Mouse (Mus musculus): ENCODE measurements at regions not wholly inside any gene's neighbourhood (a gene's known extent, or its start where the extent isn't known, plus 50 kb on each side); places are given as distances from the start of the nearest gene placed in this dataset.

DNA sequence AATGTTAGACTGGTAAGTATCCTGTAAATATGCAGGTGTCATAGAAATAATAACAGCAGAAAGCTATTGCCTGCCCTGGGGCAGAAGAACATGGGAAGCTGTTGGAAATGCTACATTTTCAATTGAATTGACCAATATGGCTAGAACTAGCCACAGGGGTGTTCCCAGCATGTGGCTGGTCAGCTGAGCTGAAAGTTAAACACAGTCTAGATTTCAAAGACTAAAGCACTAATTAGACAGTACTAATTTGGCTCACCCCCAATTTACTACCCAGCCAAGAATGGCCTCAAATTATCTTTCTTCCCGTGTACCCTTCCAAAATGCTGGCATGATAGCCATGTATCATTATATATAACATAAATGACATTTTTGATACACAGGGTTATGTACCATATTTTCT, 898.2 kb downstream of the Diaph3 start:
- H3K4me1 ChIP-seq: no peaks in the 10 kb centered on the region
- 61% methylated on average over 1 of the region's 1 CpGs for WGBS
- no peak overlapping the region for H3K9ac ChIP-seq
- H3K27me3 ChIP-seq: no peaks in the 10 kb centered on the region
- ATAC-seq (ENCODE audit: insufficient number of reproducible peaks, insufficient read depth, low FRiP score, low TSS enrichment): no peak
- H3K4me2 ChIP-seq (replicated peaks): no peak overlapping the region
- no peaks in the 10 kb centered on the region for H3K36me3 ChIP-seq
- no peak overlapping the region for H3K4me3 ChIP-seq
- no peak overlapping the region for H3K27ac ChIP-seq
- no peaks in the 10 kb centered on the region for H3K9me3 ChIP-seq

DNA sequence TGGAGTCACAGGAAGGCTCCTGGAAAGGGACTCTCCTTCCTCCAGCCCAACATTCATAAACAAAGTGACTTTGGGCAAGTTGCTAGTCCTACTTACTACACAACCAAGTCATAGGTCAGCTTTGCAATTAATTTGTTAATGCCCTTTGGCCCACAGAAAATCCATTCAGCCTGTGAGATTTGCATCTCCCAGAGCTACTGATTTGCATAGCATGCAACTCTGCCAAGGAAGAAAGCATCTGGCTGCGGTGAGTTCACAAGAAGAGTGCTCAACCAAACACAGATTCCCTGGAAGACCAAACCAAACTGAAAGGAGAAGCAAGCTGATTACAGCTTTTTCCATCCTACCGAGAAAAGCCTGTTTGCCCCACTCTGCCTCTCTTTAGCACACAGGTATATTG, 901.9 kb downstream of the Diaph3 start:
- no peaks in the 10 kb centered on the region for H3K4me1 ChIP-seq
- H3K27ac ChIP-seq: no peak overlapping the region
- no peaks in the 10 kb centered on the region for H3K27me3 ChIP-seq
- H3K36me3 ChIP-seq: no peaks in the 10 kb centered on the region
- H3K9me3 ChIP-seq: no peaks in the 10 kb centered on the region
- ATAC-seq (ENCODE audit: insufficient number of reproducible peaks, insufficient read depth, low FRiP score, low TSS enrichment): no peak
- H3K9ac ChIP-seq: no peak overlapping the region
- 39% methylated on average over 2 of the region's 2 CpGs for WGBS
- H3K4me2 ChIP-seq (replicated peaks): no peak overlapping the region
- no peak overlapping the region for H3K4me3 ChIP-seq

DNA sequence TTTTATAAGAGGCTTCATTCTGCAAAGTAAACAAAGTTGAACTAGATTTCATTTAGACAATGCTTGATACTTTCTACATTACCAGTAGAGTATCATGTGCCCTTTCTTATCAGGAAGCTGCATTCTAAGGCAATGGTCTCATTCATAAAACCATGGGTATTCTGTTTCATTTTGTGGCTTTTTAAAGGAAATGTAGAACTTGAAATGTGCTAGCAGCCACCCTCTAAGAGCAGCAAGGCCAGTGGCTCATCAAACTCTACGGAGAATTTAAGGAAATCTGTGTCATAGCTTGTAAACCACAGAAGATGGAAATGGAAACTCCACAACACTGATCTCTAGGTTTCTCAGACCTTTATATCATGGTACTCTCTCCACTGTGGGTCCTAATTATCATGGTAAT, 907.7 kb downstream of the Diaph3 start:
- Histone ChIP-seq H3K27ac (no peak overlapping the region), H3K9me3 (no peaks in the 10 kb centered on the region), H3K4me3 (no peak overlapping the region), H3K36me3 (no peaks in the 10 kb centered on the region), H3K4me1 (no peaks in the 10 kb centered on the region), H3K9ac (no peak overlapping the region), H3K4me2 (replicated peaks) (no peak overlapping the region), H3K27me3 (no peaks in the 10 kb centered on the region)
- 82% methylated on average over 1 of the region's 1 CpGs for whole genome bisulfite sequencing
- ATAC-seq (ENCODE audit: insufficient number of reproducible peaks, insufficient read depth, low FRiP score, low TSS enrichment): no peak

DNA sequence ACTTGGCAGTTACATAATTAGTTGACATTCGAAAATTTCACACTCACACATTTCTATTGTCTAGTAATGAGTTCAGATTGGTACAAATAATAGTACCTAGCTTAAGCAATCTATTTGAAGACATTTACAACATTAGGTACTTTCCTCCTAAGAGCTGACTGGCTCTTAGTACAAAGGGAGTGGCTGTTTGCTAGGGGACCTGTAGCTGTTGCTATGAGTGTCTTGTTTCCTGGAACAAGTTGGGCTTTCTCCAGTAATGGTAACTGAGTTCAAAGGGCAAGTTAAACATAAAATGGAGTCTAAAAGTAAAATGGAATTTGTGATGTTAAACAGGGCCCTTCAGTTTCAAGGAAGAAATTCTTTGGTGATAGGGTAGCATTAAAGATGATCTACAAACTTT, 910.4 kb downstream of the Diaph3 start:
- WGBS: 47% methylated on average over 1 of the region's 1 CpGs
- no peak for ATAC-seq (ENCODE audit: insufficient number of reproducible peaks, insufficient read depth, low FRiP score, low TSS enrichment)
- H3K4me3 ChIP-seq: no peak overlapping the region

DNA sequence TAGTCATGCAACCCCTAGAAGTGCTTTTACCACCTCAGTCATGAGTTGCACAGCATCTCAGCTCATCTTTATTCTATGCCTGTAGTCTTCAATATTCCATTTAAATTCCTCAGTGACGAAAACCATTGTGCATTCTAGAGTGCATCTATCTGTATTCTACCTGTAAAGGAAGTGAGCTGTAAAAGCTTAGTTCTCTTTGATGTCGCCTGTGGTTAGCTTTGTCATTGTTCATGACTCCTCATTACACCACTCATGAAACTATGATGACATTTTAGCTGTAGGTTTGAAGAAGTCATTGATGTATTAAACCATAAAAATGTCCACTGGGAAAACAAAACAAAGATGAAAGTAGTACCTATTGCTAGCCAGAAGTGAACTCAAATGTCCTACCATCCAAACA, 911.3 kb downstream of the Diaph3 start:
- no peak overlapping the region for H3K4me3 ChIP-seq
- no peaks in the 10 kb centered on the region for H3K27me3 ChIP-seq
- H3K27ac ChIP-seq: no peak overlapping the region
- ATAC-seq (ENCODE audit: insufficient number of reproducible peaks, insufficient read depth, low FRiP score, low TSS enrichment): no peak
- no peak overlapping the region for H3K4me2 ChIP-seq (replicated peaks)
- H3K9ac ChIP-seq: no peak overlapping the region
- WGBS: 92% methylated on average over 2 of the region's 2 CpGs
- no peaks in the 10 kb centered on the region for H3K36me3 ChIP-seq
- H3K9me3 ChIP-seq: no peaks in the 10 kb centered on the region
- H3K4me1 ChIP-seq: no peaks in the 10 kb centered on the region

More for the DNA sequence above, 910.4 kb downstream of the Diaph3 start:
- H3K36me3 ChIP-seq: no peaks in the 10 kb centered on the region
- H3K9ac ChIP-seq: no peak overlapping the region
- no peak overlapping the region for H3K4me2 ChIP-seq (replicated peaks)
- H3K4me1 ChIP-seq: no peaks in the 10 kb centered on the region
- H3K27me3 ChIP-seq: no peaks in the 10 kb centered on the region
- H3K9me3 ChIP-seq: no peaks in the 10 kb centered on the region
- no peak overlapping the region for H3K27ac ChIP-seq

DNA sequence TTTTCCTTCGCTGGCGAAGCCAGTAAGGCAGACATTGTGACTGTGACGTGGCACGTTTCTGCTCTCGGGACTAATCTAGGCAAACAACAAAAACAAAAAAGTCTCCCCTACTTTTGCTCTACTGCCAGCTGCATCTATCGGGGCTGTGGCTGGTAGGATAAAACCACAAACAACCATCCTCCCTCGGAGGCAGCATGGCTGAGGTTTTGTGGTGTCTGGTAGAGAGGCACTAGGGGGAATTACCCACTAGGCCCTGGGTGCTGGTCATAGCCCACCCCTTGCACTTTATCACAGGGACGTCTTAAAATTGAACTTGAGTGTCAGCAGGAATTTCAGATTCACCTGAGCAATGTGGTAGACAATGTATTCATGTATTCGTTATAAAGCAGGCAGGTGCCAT, 925.3 kb downstream of the Diaph3 start:
- Histone ChIP-seq H3K9ac (no peak overlapping the region), H3K36me3 (no peaks in the 10 kb centered on the region), H3K27ac (no peak overlapping the region), H3K4me1 (no peaks in the 10 kb centered on the region), H3K4me2 (replicated peaks) (no peak overlapping the region), H3K9me3 (no peaks in the 10 kb centered on the region), H3K27me3 (no peaks in the 10 kb centered on the region), H3K4me3 (no peak overlapping the region)
- WGBS: 80% methylated on average over 9 of the region's 9 CpGs
- no peak for ATAC-seq (ENCODE audit: insufficient number of reproducible peaks, insufficient read depth, low FRiP score, low TSS enrichment)

DNA sequence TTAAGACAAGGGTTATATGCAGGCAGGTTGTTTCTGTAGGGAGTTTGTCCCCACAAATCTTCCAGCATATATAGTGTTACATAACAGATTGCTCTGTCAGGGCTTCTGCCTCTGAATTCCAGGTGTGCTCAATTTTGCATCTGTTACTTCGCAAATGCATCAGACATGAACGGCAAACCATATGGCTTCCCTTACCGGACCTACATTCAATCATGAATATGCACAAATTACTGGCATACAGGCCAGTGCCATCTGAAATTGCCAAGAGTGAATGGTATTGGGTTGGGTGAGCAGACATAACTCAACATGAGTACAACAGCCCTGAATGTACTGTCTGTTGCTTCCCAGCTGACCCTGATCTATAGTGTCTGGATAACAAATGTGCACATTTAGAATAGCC, 929.4 kb downstream of the Diaph3 start:
- Histone ChIP-seq H3K4me2 (replicated peaks) (no peak overlapping the region), H3K4me3 (no peak overlapping the region), H3K27me3 (no peaks in the 10 kb centered on the region), H3K4me1 (no peaks in the 10 kb centered on the region), H3K36me3 (no peaks in the 10 kb centered on the region), H3K9me3 (no peaks in the 10 kb centered on the region), H3K27ac (no peak overlapping the region), H3K9ac (no peak overlapping the region)
- ATAC-seq (ENCODE audit: insufficient number of reproducible peaks, insufficient read depth, low FRiP score, low TSS enrichment): no peak
- 69% methylated on average over 3 of the region's 3 CpGs for WGBS

DNA sequence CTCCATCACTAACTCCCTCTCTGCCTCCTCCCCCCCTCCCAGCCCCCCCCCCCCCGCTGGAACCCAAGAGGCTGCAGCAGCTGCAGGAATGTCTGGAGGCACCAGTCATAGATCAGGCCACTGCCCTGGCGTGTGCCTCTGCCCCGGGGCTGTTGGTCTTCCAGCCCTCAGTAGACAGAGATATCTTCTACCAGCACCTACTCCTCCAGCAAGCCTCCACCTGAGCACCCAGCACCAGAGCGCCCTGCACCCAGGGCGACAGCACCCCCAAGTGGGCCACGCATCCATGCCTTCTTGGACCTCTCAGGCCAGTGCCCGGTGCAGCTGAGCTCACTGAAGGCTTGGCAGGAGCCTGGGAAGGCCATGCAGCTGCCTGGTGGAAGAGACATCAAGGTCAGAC, 936.5 kb downstream of the Diaph3 start:
- Histone ChIP-seq H3K4me3 (no peak overlapping the region), H3K4me1 (no peaks in the 10 kb centered on the region), H3K27ac (no peak overlapping the region), H3K9ac (no peak overlapping the region), H3K36me3 (no peaks in the 10 kb centered on the region), H3K4me2 (replicated peaks) (no peak overlapping the region), H3K9me3 (no peaks in the 10 kb centered on the region), H3K27me3 (no peaks in the 10 kb centered on the region)
- 83% methylated on average over 6 of the region's 7 CpGs for WGBS
- ATAC-seq (ENCODE audit: insufficient number of reproducible peaks, insufficient read depth, low FRiP score, low TSS enrichment): no peak

DNA sequence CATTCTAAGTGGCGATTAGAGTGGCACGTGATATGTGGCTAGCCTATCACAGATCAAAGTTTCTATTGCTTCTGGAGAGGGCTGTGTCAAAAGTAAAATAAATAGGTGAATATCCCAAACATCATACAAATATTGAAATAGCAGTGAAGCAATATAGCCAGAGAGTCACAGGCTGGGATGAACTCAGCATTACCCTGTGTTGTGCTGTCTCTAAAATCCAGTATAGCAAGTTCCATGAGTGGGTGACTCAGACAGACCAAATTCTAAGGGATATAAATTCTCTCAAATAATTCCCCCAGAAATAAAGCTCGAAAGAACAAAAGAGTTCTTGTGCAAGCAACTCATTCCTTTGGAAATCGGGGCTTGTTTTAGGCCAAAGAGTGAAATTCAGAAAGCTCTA, 943.2 kb downstream of the Diaph3 start:
- no peaks in the 10 kb centered on the region for H3K4me1 ChIP-seq
- ATAC-seq (ENCODE audit: insufficient number of reproducible peaks, insufficient read depth, low FRiP score, low TSS enrichment): no peak
- 80% methylated on average over 4 of the region's 4 CpGs for WGBS

DNA sequence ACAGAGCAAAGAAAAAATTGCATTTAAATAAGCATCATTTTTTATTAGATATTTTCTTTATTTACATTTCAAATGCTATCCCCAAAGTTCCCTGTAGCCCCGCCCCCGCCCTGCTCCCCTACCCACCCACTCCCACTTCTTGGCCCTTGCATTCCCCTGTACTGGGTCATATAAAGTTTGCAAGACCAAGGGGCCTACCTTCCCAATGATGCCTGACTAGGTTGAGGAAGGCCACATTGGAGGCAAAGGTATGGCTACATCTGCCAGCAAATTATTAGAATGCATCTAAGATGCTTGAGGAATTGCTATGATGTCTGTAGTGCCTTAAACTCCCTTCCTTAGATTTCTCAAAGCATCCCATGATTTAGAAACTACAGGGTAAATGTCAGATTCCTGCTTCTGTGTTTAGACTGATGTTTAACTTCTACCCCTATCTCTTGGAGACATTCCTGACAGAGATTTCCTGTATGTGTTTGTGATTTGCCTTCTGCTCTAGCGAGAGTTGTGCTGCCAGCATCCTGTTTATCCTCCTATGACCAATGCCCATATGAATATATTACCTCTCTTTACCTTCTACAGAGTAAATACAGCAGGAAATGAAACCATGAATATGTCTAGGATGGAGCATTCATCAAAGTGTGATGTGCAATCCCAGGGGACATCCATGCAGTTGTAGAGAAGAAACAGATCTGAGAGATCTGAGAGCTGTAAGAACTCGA, 956.2 kb downstream of the Diaph3 start:
- Histone ChIP-seq H3K4me3 (no peak overlapping the region), H3K27me3 (no peaks in the 10 kb centered on the region), H3K4me1 (no peaks in the 10 kb centered on the region), H3K36me3 (no peaks in the 10 kb centered on the region), H3K27ac (no peak overlapping the region), H3K9me3 (no peaks in the 10 kb centered on the region), H3K9ac (no peak overlapping the region), H3K4me2 (replicated peaks) (no peak overlapping the region)
- no peak for ATAC-seq (ENCODE audit: insufficient number of reproducible peaks, insufficient read depth, low FRiP score, low TSS enrichment)
- 72% methylated on average over 4 of the region's 4 CpGs for WGBS

More for the DNA sequence above, 943.2 kb downstream of the Diaph3 start:
- Histone ChIP-seq H3K4me3 (no peak overlapping the region), H3K36me3 (no peaks in the 10 kb centered on the region), H3K27me3 (no peaks in the 10 kb centered on the region), H3K4me2 (replicated peaks) (no peak overlapping the region), H3K27ac (no peak overlapping the region), H3K9ac (no peak overlapping the region), H3K9me3 (no peaks in the 10 kb centered on the region)

DNA sequence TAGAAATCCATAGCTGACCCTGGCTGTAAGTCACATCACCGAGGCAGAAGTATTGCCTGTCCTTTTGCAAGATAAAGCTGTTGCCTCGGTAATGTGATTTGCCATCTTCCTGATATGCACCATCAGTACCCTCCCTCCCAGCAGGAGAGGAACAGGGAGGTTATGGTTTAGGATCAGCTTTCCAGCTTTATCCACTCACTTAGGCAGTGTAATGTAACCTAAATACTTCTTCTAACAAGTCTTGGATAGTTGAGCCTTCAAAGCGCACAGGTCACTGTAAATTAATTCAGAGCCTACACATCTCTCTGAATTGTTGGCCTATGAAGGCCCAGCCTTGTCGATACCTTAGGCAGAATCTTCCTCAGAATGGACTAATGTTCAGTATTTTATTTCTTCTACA, 962.5 kb downstream of the Diaph3 start:
- WGBS: 87% methylated on average over 4 of the region's 4 CpGs
- Histone ChIP-seq H3K4me2 (replicated peaks) (no peak overlapping the region), H3K9me3 (no peaks in the 10 kb centered on the region), H3K27ac (no peak overlapping the region), H3K4me3 (no peak overlapping the region), H3K27me3 (no peaks in the 10 kb centered on the region), H3K36me3 (no peaks in the 10 kb centered on the region), H3K4me1 (no peaks in the 10 kb centered on the region), H3K9ac (no peak overlapping the region)
- no peak for ATAC-seq (ENCODE audit: insufficient number of reproducible peaks, insufficient read depth, low FRiP score, low TSS enrichment)

DNA sequence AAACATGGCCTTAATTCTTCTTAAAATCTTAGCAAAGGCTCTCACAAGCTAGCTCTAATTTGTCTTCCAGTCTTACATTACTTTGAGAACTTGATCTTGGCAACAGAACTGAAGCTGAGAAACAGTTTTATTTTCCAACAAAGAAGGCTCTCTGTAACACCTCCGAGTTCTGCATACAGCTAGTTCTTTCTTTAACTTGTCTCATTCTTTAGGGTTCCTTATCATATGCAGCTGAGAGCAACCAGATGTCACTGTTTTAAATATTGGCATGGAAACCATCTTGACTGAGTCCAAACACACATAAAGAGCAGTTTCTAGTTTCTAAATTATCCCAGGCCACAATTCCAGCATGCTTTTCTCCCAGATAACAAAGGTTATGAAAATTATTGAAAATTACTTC, 969.9 kb downstream of the Diaph3 start:
- Histone ChIP-seq H3K4me2 (replicated peaks) (no peak overlapping the region), H3K36me3 (no peaks in the 10 kb centered on the region), H3K9ac (no peak overlapping the region), H3K27ac (no peak overlapping the region), H3K27me3 (no peaks in the 10 kb centered on the region), H3K9me3 (no peaks in the 10 kb centered on the region), H3K4me1 (no peaks in the 10 kb centered on the region), H3K4me3 (no peak overlapping the region)
- ATAC-seq (ENCODE audit: insufficient number of reproducible peaks, insufficient read depth, low FRiP score, low TSS enrichment): no peak
- 57% methylated on average over 1 of the region's 1 CpGs for WGBS

DNA sequence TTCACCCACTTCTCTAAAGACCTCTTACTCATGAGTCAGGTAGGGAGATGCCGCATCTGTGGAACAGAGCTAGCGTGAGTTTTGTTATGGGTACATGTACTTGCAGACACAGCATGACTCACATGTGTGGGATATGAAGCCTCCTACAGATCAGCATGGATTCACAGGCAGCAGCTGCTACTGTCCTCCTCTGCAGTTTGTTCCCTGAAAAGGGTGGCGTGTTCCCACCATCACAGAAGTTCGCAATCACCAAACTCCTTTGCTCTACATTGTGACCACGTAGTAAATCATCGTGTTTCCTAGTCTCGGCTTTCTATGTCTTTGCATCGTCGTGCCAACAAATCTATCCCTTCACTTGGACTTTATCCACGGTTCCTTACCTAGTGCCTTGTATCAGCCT, 981.9 kb downstream of the Diaph3 start:
- Histone ChIP-seq H3K27me3 (no peaks in the 10 kb centered on the region), H3K4me3 (no peak overlapping the region), H3K4me2 (replicated peaks) (no peak overlapping the region), H3K36me3 (no peaks in the 10 kb centered on the region), H3K9me3 (no peaks in the 10 kb centered on the region), H3K9ac (no peak overlapping the region), H3K27ac (no peak overlapping the region), H3K4me1 (no peaks in the 10 kb centered on the region)
- no peak for ATAC-seq (ENCODE audit: insufficient number of reproducible peaks, insufficient read depth, low FRiP score, low TSS enrichment)
- WGBS: 94% methylated on average over 10 of the region's 10 CpGs
